Mouse (Mus musculus): Measurements from ENCODE around the gene Ankmy1.

The Ankmy1 gene

GRCm38 (mm10) chr1:92875360-92876111 is 27.2 kb downstream of the Ankmy1 start:
- intact Hi-C loops (cut with DNase I) = no loop called here

- intact Hi-C loops (cut with DNase I) = no loop called here
These were observed 28.7 kb downstream of the Ankmy1 start for GRCm38 (mm10) chr1:92874011-92874410.

- intact Hi-C loops (cut with DNase I) = no loop called here
These were observed 30.0 kb downstream of the Ankmy1 start for GRCm38 (mm10) chr1:92872666-92873065.

GRCm38 (mm10) chr1:92869985-92870384 is 32.7 kb downstream of the Ankmy1 start:
- intact Hi-C loops (cut with DNase I) = no loop called here

GRCm38 (mm10) chr1:92866170-92866569 is 36.5 kb downstream of the Ankmy1 start:
- intact Hi-C loops (cut with DNase I) = no loop called here

GRCm38 (mm10) chr1:92863268-92863667 is 39.4 kb downstream of the Ankmy1 start:
- intact Hi-C loops (cut with DNase I) = no loop called here

- intact Hi-C loops (cut with DNase I) = no loop called here
These were observed 41.2 kb downstream of the Ankmy1 start for GRCm38 (mm10) chr1:92861503-92861902.

- intact Hi-C loops (cut with DNase I) = no loop called here
These were observed 50.3 kb downstream of the Ankmy1 start for GRCm38 (mm10) chr1:92852450-92852849.

- intact Hi-C loops (cut with DNase I) = no loop called here
These were observed 52.6 kb downstream of the Ankmy1 start for GRCm38 (mm10) chr1:92849938-92850574.

GRCm38 (mm10) chr1:92849491-92849890 is 53.2 kb downstream of the Ankmy1 start:
- intact Hi-C loops (cut with DNase I) = no loop called here

GRCm38 (mm10) chr1:92847873-92848839 is 54.5 kb downstream of the Ankmy1 start:
- intact Hi-C loops (cut with DNase I) = no loop called here

GRCm38 (mm10) chr1:92845889-92846288 is 56.8 kb downstream of the Ankmy1 start:
- intact Hi-C loops (cut with DNase I) = no loop called here

- intact Hi-C loops (cut with DNase I) = loop anchor here (5.0 kb wide), 1 partner anchor 56 kb away; no protein-coding TSS in a partner anchor
These were observed 61.3 kb downstream of the Ankmy1 start for GRCm38 (mm10) chr1:92841427-92841826.

- intact Hi-C loops (cut with DNase I) = loop anchor here (5.0 kb wide), 1 partner anchor 57 kb away; no protein-coding TSS in a partner anchor
These were observed 62.3 kb downstream of the Ankmy1 start for GRCm38 (mm10) chr1:92840231-92840890.

- intact Hi-C loops (cut with DNase I) = loop anchor here (10.0 kb wide), 1 partner anchor 224 kb away; the partner anchor contains the start of gene Olfr12
These were observed 63.5 kb downstream of the Ankmy1 start for GRCm38 (mm10) chr1:92839211-92839610.

GRCm38 (mm10) chr1:92837931-92838833 is 64.5 kb downstream of the Ankmy1 start:
- intact Hi-C loops (cut with DNase I) = loop anchor here (10.0 kb wide), 1 partner anchor 223 kb away; the partner anchor contains the start of gene Olfr12

- intact Hi-C loops (cut with DNase I) = loop anchor here (1.0 to 10.0 kb wide), 4 partner anchors 92 to 219 kb away; partner anchors contain the start of genes Olfr12 and Otos
These were observed 68.6 kb downstream of the Ankmy1 start for GRCm38 (mm10) chr1:92833987-92834706.

Measured in adrenal gland (tissue).